Mouse (Mus musculus): ENCODE measurements around the gene Slc1a3.

DNA sequence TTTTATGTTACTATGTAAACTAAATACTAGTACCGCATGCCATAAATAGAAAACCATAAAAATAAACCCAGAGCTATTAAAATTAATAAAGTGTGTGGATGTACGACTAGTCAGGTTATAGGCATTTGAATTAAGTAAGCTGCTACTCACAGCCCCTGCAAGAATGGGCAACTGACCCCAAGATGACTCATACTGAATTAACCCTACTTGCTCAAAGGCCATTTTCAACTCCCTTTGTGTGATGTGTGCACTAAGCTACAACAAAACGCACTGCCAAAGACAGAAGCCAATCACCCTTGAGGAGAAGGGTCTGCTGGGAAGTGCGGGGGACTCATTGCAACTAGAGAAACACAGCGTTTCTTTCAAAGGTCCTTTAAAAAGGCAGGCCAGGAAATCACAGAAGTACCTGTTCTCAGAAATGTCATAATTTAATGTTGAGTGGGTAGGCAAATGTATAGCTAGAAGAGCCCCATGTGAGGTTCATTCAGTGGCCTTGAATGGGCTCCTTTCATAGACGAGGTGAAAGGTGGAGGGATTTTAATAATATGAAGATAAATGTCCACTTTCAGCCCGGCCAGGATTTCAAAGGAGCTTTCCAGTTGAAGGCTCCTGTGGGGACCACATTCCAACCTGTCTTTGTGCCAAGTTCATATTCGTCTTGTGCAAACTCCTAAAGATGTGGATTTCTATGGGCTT is 66.4 kb downstream of the Slc1a3 start:
- no peak for TF ChIP-seq CTCF (IDR thresholded peaks at IDR 0.05; ENCODE audit: borderline replicate concordance, extremely low read depth, insufficient read depth, insufficient read length)
- TF ChIP-seq POLR2A (IDR thresholded peaks at IDR 0.05; ENCODE audit: borderline replicate concordance, extremely low read depth, insufficient read depth, insufficient read length, poor library complexity, severe bottlenecking) = no peak

Data from brain, embryonic 14.5 days (tissue).